Mouse (Mus musculus) myocyte (in vitro differentiated cells): Measurements from ENCODE around the gene Hsdl2.

ENCODE experiments used
- CEBPB ChIP-seq: IDR thresholded peaks from 2 replicates; pipeline ENCODE4 v1.6.1; 2011; ENCODE audit warnings: mild to moderate bottlenecking, moderate library complexity; ENCODE audit not compliant: poor library complexity, insufficient read depth, severe bottlenecking
- E2F4 ChIP-seq: IDR thresholded peaks from one replicate; pipeline ENCODE4 v1.6.1; 2011; ENCODE audit warnings: mild to moderate bottlenecking, control low read depth, moderate library complexity; ENCODE audit not compliant: insufficient read depth
- MAX ChIP-seq: IDR thresholded peaks from one replicate; pipeline ENCODE4 v1.6.1; 2011; ENCODE audit warnings: low read depth, mild to moderate bottlenecking, control low read depth
- MYOD1 ChIP-seq, 3 experiments: IDR thresholded peaks; one replicate each; pipeline ENCODE4 v1.6.1; 2011; ENCODE audit warnings: control low read depth in 2 of 3, low read depth in 2 of 3, mild to moderate bottlenecking in 2 of 3, moderate library complexity in 1 of 3; ENCODE audit not compliant: insufficient read length in 2 of 3, control insufficient read depth in 1 of 3
- MYOG ChIP-seq, 3 experiments: IDR thresholded peaks; one replicate each; pipeline ENCODE4 v1.6.1; 2011; ENCODE audit warnings: control low read depth in 2 of 3, low read depth in 2 of 3, mild to moderate bottlenecking in 2 of 3; ENCODE audit not compliant: insufficient read length in 2 of 3, control insufficient read depth in 1 of 3, insufficient read depth in 1 of 3
- POLR2A ChIP-seq: IDR thresholded peaks from one replicate; pipeline ENCODE4 v1.6.1; 2011; ENCODE audit warnings: low read depth, mild to moderate bottlenecking, control low read depth, moderate library complexity; ENCODE audit not compliant: insufficient read length
- SRF ChIP-seq: IDR thresholded peaks from one replicate; pipeline ENCODE4 v1.6.1; 2011; ENCODE audit warnings: low read depth; ENCODE audit not compliant: control insufficient read depth, insufficient read length
- TCF12 ChIP-seq: IDR thresholded peaks from one replicate; pipeline ENCODE4 v1.6.1; 2011; ENCODE audit warnings: mild to moderate bottlenecking, control low read depth; ENCODE audit not compliant: poor library complexity, insufficient read depth, severe bottlenecking
- TCF3 ChIP-seq: IDR thresholded peaks from one replicate; pipeline ENCODE4 v1.6.1; 2011; ENCODE audit warnings: low read depth, control low read depth; ENCODE audit not compliant: insufficient read length
- USF1 ChIP-seq: IDR thresholded peaks from one replicate; pipeline ENCODE4 v1.6.1; 2011; ENCODE audit warnings: low read depth, mild to moderate bottlenecking, control low read depth, moderate library complexity

- no peak for TF ChIP-seq POLR2A
- TF ChIP-seq E2F4: no peak
- no peak for TF ChIP-seq TCF12
- no peak for TF ChIP-seq MYOD1 (IDR thresholded peaks at IDR 0.05; ENCODE audit: control insufficient read depth in 1 of 3, insufficient read length in 2 of 3, low read depth in 2 of 3)
- no peak for TF ChIP-seq CEBPB
- TF ChIP-seq MAX: no peak
- no peak for TF ChIP-seq MYOG (IDR thresholded peaks at IDR 0.05; ENCODE audit: control insufficient read depth in 1 of 3, insufficient read depth in 1 of 3, insufficient read length in 2 of 3, low read depth in 2 of 3)
- no peak for TF ChIP-seq SRF
- TF ChIP-seq USF1: no peak
- no peak for TF ChIP-seq TCF3
Observed at GRCm38 (mm10) chr4:59656061-59656642, 74.8 kb downstream of the Hsdl2 start.
